Mouse (Mus musculus) testis, postnatal 10 days (tissue): ENCODE measurements around the gene Abhd17a.

ENCODE experiments used
- DNase-seq: peaks from one replicate; pipeline ENCODE4 v3.0.0; 2021; ENCODE audit warnings: low spot score

Abhd17a gene

GRCm38 (mm10) chr10:80546945-80547344 is 43.2 kb downstream of the Abhd17a start:
- DNase-seq = no peak

- no peak for DNase-seq
These were observed 44.6 kb downstream of the Abhd17a start for GRCm38 (mm10) chr10:80545590-80545989.

DNA sequence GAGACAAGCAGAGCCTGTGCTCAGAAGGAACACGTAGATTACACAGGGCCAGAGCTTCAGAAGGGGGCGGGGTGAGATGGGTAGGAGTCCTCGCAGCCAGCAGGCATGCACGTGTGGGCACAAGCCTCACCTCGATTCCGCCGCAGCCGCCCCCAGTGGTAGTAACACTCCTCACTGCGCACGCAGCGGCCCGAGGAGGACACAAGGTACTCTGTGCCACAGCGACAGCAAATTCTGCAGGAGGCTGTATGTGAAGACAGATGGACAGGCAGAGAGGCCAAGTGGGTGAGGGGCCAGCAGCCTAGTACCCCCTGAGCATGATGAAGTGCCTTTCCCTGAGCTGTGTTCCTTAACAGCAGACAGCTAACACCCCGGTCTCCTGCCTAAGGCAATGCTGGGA is 46.3 kb downstream of the Abhd17a start:
- DNase-seq = no peak

DNA sequence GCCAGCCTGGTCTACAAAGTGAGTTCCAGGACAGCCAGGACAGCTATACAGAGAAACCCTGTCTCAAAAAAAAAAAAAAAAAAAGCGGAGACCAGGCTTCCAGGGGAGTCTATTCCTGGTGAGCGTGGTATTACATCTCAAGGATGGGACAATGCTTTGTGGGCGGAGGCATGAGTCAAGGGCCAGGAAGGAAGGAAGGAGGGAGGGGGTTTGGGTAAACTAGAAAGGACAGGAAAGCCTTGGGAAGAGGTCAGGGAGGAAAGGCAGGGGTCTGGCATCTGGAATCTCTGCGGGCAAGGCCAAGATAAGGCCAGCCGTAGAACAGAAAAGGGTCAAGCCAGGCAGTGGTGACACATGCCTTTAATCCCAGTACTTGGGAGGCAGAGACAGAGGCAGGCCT is 50.6 kb downstream of the Abhd17a start:
- DNase-seq = no peak

- peak; percentile 97 for DNase-seq
These were observed 51.3 kb downstream of the Abhd17a start, which contains the start of gene Atp8b3 for GRCm38 (mm10) chr10:80538710-80539394. Gene Atp8b3 (minus strand): TSS chr10:80539124.

DNA sequence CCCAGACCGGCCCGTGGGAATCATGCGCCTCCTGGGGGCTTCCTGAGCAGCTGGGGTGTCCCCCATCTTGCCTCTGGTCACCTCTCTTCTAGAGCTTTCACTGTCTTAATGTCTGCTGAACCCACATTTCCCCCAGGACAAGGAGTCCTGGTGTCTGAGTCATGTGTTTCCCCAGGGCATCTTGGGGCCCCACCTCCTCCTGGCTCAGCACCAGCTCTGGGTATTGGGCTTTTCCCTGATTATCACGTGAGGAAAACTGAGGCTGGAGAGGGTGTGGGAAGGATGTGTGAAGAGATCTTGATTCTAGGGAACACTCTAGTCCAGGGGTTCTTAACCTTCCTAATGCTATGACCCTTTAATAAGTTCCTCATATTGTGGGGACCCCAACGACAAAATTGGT is 52.0 kb downstream of the Abhd17a start:
- no peak for DNase-seq

GRCm38 (mm10) chr10:80535711-80536110 is 54.4 kb downstream of the Abhd17a start:
- DNase-seq = peak; percentile 74

- no peak for DNase-seq
These were observed 55.1 kb downstream of the Abhd17a start for GRCm38 (mm10) chr10:80535071-80535470.

DNA sequence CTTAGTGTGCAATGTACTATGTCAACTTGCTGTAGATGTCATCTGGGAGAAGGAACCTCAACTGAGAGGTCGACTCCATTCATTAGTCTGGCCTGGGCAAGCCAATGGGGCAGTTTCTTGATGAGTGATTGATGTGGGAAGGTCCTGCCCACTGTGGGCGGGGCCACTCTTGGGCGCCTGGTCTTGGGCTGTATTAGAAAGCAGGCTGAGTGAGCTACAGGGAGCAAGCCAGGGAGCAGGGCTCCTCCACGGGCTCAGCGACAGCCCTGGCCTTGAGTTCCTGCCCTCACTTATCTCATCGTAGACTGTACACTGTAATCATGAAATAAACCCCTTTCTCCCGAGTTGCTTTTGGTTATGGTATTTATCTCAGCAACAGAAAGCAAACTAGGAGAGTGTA is 56.4 kb downstream of the Abhd17a start:
- peak; percentile 82 for DNase-seq
